Mouse (Mus musculus) liver, postnatal 0 days (tissue): ENCODE measurements at regions not wholly inside any gene's neighbourhood (a gene's known extent, or its start where the extent isn't known, plus 50 kb on each side); places are given as distances from the start of the nearest gene placed in this dataset.

ENCODE experiments used
- ATAC-seq: fragments of 200-750 bp; cut with Nextera tagmentation; 2 replicates; pipeline ENCODE4 v1.8.0; 2017; ENCODE audit warnings: mild to moderate bottlenecking, moderate library complexity
- DNase-seq: peaks from one replicate; pipeline ENCODE4 v3.0.0-alpha.2; 2016
- H3K27ac ChIP-seq: fragments of 300-500 bp; sonication (generic); 2 replicates; pipeline ENCODE4 v1.5.1; 2014; ENCODE audit warnings: antibody characterized with exemption, moderate library complexity, mild to moderate bottlenecking, low read depth
- H3K27me3 ChIP-seq: fragments of 300-500 bp; sonication (generic); 2 replicates; pipeline ENCODE4 v1.6.1; 2014; ENCODE audit warnings: low read length, control low read depth, mixed read lengths; ENCODE audit not compliant: insufficient read depth
- H3K36me3 ChIP-seq: fragments of 300-500 bp; sonication (generic); replicated peaks from 2 replicates; pipeline ENCODE4 v1.6.1; 2014; ENCODE audit warnings: mild to moderate bottlenecking, control low read depth, low read length, moderate library complexity, mixed read lengths; ENCODE audit not compliant: insufficient read depth
- H3K4me1 ChIP-seq: fragments of 300-500 bp; sonication (generic); 2 replicates; pipeline ENCODE4 v1.6.1; 2014; ENCODE audit warnings: antibody characterized with exemption, mild to moderate bottlenecking, control low read depth; ENCODE audit not compliant: insufficient read depth
- H3K4me2 ChIP-seq: fragments of 300-500 bp; sonication (generic); 2 replicates; pipeline ENCODE4 v1.6.1; 2014; ENCODE audit warnings: low read depth, mild to moderate bottlenecking, low read length, moderate library complexity, mixed read lengths
- H3K4me3 ChIP-seq: fragments of 300-500 bp; sonication (generic); 2 replicates; pipeline ENCODE4 v1.5.1; 2014; ENCODE audit warnings: low read depth, low read length
- H3K9ac ChIP-seq: fragments of 300-500 bp; sonication (generic); replicated peaks from 2 replicates; pipeline ENCODE4 v1.6.1; 2014; ENCODE audit warnings: mild to moderate bottlenecking, moderate library complexity
- H3K9me3 ChIP-seq: fragments of 300-500 bp; sonication (generic); 2 replicates; pipeline ENCODE4 v1.6.1; 2016; ENCODE audit warnings: mild to moderate bottlenecking, control low read depth, low read length, mixed read lengths
- CTCF ChIP-seq: sonication (generic); IDR thresholded peaks from 2 replicates; pipeline ENCODE4 v1.5.1; 2016; ENCODE audit warnings: antibody characterized with exemption, low read depth
- EP300 ChIP-seq: IDR thresholded peaks from 2 replicates; pipeline ENCODE4 v1.6.1; 2016; ENCODE audit warnings: antibody characterized with exemption, low read depth, mild to moderate bottlenecking
- WGBS: fragments of 180-500 bp; shearing (Covaris S2); extraction: QIAGEN DNeasy Blood & Tissue Kit; methylation state at CpG from one replicate; pipeline ENCODE4 v1.1.7; 2014; ENCODE audit not compliant: insufficient replicate concordance; 5-methylcytosine and 5-hydroxymethylcytosine counted together

DNA sequence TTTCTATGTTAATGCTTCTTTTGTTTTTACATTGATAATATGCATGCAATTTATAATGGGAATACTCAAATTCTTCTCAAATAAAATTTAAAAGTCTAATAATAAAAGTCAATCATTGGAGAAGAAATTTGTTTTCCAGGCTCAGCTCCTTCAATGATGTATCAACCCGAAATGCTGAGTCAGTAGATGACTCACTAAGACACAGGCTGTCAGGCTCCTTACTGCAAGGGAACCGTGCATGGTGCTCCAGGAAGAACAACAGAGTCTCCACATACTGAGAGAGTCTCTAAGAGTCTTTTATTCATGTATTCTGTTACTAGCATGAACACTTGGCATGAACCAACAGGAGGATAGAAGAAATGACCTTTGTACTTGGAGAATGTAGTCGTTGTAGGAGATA, 245.7 kb downstream of the 1190002N15Rik start:
- 54% methylated on average over 3 of the region's 3 CpGs for WGBS

DNA sequence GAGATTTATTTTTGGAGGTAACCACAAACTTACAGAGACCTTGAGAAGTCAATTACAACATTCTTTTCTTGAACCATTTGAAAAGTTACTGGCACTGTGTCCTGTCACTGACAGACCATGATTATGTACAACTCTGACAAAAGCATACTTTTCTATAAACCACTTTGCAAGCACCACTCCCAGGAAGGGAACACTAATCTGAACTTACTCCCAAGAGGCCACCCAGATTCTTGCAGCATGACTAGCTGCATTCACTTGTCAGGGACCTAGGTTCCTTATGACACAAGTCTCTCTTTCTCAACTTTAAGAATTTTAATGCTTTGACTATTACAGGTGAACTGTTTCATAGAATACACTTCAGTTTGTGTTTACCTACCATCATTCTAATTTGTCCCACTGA, 248.3 kb downstream of the 1190002N15Rik start:
- no peak for TF ChIP-seq CTCF
- no peak for TF ChIP-seq EP300
- H3K4me1 ChIP-seq: no peaks in the 10 kb centered on the region
- H3K27ac ChIP-seq: no peak overlapping the region
- no peaks in the 10 kb centered on the region for H3K9me3 ChIP-seq
- H3K4me2 ChIP-seq: no peak overlapping the region
- H3K9ac ChIP-seq: no peak overlapping the region
- H3K4me3 ChIP-seq: no peak overlapping the region
- DNase-seq (no peak), ATAC-seq (no peak)
- H3K36me3 ChIP-seq: no peaks in the 10 kb centered on the region
- no peaks in the 10 kb centered on the region for H3K27me3 ChIP-seq

More for the DNA sequence above, 245.7 kb downstream of the 1190002N15Rik start:
- no peak for DNase-seq
- ATAC-seq: no peak
- no peaks in the 10 kb centered on the region for H3K4me1 ChIP-seq
- H3K27ac ChIP-seq: no peak overlapping the region
- H3K9ac ChIP-seq: no peak overlapping the region
- H3K4me3 ChIP-seq: no peak overlapping the region
- H3K9me3 ChIP-seq: no peaks in the 10 kb centered on the region
- no peak for TF ChIP-seq EP300
- no peak for TF ChIP-seq CTCF
- no peaks in the 10 kb centered on the region for H3K27me3 ChIP-seq
- H3K4me2 ChIP-seq: no peak overlapping the region
- H3K36me3 ChIP-seq: no peaks in the 10 kb centered on the region

- H3K4me2 ChIP-seq: no peak overlapping the region
- no peak for DNase-seq
- TF ChIP-seq EP300 (no peak), CTCF (no peak)
- no peaks in the 10 kb centered on the region for H3K9me3 ChIP-seq
- H3K4me3 ChIP-seq: no peak overlapping the region
- no peak overlapping the region for H3K27ac ChIP-seq
- no peaks in the 10 kb centered on the region for H3K36me3 ChIP-seq
- WGBS: 68% methylated on average over 2 of the region's 2 CpGs
- ATAC-seq: no peak
- no peaks in the 10 kb centered on the region for H3K27me3 ChIP-seq
- no peak overlapping the region for H3K9ac ChIP-seq
- no peaks in the 10 kb centered on the region for H3K4me1 ChIP-seq
These were observed 250.3 kb downstream of the 1190002N15Rik start for GRCm38 (mm10) chr9:94287559-94287958.

DNA sequence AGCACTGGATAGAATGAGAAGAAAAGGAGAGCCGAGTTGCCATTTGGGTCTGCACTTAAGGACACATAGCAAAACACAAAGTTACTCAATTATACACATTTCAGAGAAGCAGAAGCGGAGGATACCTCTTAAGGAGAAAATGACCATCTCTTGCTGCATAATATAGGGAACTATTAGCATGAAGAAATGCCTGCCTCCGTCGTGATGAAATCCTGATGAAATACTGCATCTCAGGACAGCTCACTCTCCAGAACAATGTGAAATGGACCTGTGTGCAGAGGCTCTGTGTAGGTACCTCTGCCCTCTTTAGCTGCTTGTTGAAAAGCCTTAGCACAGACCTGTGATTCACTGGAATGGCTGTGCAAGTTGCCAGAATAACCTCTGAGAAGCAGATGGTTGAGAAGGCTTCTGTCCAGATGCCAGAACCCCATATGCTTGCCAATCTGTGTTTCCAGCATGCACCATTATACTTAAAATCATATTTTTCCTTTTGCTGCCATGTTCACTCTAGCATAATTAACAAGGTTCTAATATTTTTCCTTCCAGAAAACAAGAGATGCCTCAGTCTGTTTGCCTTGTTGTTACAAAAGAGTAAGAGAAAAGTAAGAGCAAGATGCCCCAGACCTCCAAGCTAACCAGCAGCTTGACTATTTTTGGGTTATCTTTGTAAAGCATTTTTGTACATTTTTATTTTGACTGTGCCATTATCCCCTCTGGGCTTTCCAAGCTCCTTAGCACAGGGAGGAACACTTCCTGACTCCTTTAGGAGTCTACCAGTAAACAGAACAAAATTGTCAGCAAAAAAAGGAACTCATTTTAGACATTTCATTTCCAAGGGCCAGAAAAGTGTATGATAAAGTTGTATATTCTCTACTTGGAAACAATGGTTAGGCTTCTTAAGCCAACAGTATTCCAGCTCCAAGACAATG, 259.0 kb downstream of the 1190002N15Rik start:
- TF ChIP-seq EP300 (no peak), CTCF (no peak)
- no peaks in the 10 kb centered on the region for H3K4me1 ChIP-seq
- no peak overlapping the region for H3K4me2 ChIP-seq
- H3K27ac ChIP-seq: no peak overlapping the region
- DNase-seq (peak; percentile 15), ATAC-seq (peak; percentile 58)
- 66% methylated on average over 4 of the region's 4 CpGs for WGBS
- no peak overlapping the region for H3K4me3 ChIP-seq
- no peak overlapping the region for H3K9ac ChIP-seq
- H3K27me3 ChIP-seq: no peaks in the 10 kb centered on the region
- no peaks in the 10 kb centered on the region for H3K9me3 ChIP-seq
- H3K36me3 ChIP-seq: no peaks in the 10 kb centered on the region

GRCm38 (mm10) chr9:94277096-94277495, 260.8 kb downstream of the 1190002N15Rik start:
- H3K36me3 ChIP-seq: no peaks in the 10 kb centered on the region
- DNase-seq: no peak

GRCm38 (mm10) chr9:94269213-94269612, 268.7 kb downstream of the 1190002N15Rik start:
- no peaks in the 10 kb centered on the region for H3K9me3 ChIP-seq
- no peak for ATAC-seq
- H3K27me3 ChIP-seq: no peaks in the 10 kb centered on the region
- H3K4me2 ChIP-seq: no peak overlapping the region
- no peaks in the 10 kb centered on the region for H3K36me3 ChIP-seq
- H3K9ac ChIP-seq: no peak overlapping the region
- H3K4me3 ChIP-seq: no peak overlapping the region
- no peak for TF ChIP-seq EP300
- no peak for TF ChIP-seq CTCF
- H3K27ac ChIP-seq: no peak overlapping the region
- WGBS: 76% methylated on average over 5 of the region's 5 CpGs
- no peak for DNase-seq
- H3K4me1 ChIP-seq: no peaks in the 10 kb centered on the region

More at GRCm38 (mm10) chr9:94277096-94277495, 260.8 kb downstream of the 1190002N15Rik start:
- no peak overlapping the region for H3K9ac ChIP-seq
- H3K4me3 ChIP-seq: no peak overlapping the region
- H3K27ac ChIP-seq: no peak overlapping the region
- H3K27me3 ChIP-seq: no peaks in the 10 kb centered on the region
- H3K9me3 ChIP-seq: no peaks in the 10 kb centered on the region
- H3K4me2 ChIP-seq: no peak overlapping the region
- 76% methylated on average over 3 of the region's 3 CpGs for WGBS
- no peaks in the 10 kb centered on the region for H3K4me1 ChIP-seq
- TF ChIP-seq CTCF (no peak), EP300 (no peak)
- no peak for ATAC-seq
